27 mouse cellular contexts compared by ENCODE assay signal in genomic region chr12:109712386-109712785, GRCm38 (mm10).
DNase-seq lines count a peak whose midpoint lies in the region; ATAC-seq and TF ChIP-seq lines count a peak whose summit lies in the region.
"Had no signal": no experiment of that assay in that cellular context is flagged by ENCODE, and none has a peak within 500 bp of the region (broad histone marks: within the 10 kb centered on the region; RNA-seq: fewer than 3 reads in every experiment).

No protein-coding gene starts in this region.

- H3K9ac ChIP-seq in midbrain, postnatal 0 days (replicated peaks; ENCODE audit: low read length, poor library complexity, severe bottlenecking) = no peak overlapping the region
- no peak overlapping the region for H3K9ac ChIP-seq in midbrain, embryonic 13.5 days (replicated peaks)
- H3K9ac ChIP-seq: hindbrain, embryonic 14.5 days; kidney, embryonic 15.5 days; limb, embryonic 13.5 days; lung, embryonic 15.5 days; neural tube, embryonic 13.5 days; stomach, embryonic 15.5 days had no signal

- H3K4me1 ChIP-seq in midbrain, postnatal 0 days (ENCODE audit: insufficient read depth, low read length) = no peaks in the 10 kb centered on the region
- no peaks in the 10 kb centered on the region for H3K4me1 ChIP-seq in midbrain, embryonic 13.5 days (replicated peaks)
- H3K4me1 ChIP-seq: kidney, embryonic 15.5 days; limb, embryonic 13.5 days; lung, embryonic 15.5 days; midbrain, embryonic 10.5 days; neural tube, embryonic 13.5 days; stomach, embryonic 15.5 days had no signal

- peaks cover 19% of the 10 kb centered on the region; the same call in 1 of the 2 replicates for H3K36me3 ChIP-seq in midbrain, postnatal 0 days (ENCODE audit: insufficient read depth, low read length)
- peaks cover 57% of the 10 kb centered on the region for H3K36me3 ChIP-seq in midbrain, embryonic 13.5 days
- H3K36me3 ChIP-seq: G1E had no signal

- intact Hi-C loops in gastrocnemius, postnatal 14 days (cut with DNase I; ENCODE audit: low total_unique reads) = no loop called here

- TF ChIP-seq CTCF in midbrain, postnatal 0 days (IDR thresholded peaks at IDR 0.05) = no peak

- 91% methylated on average over 16 of the region's 16 CpGs for WGBS in midbrain, postnatal 0 days
- 96% methylated on average over 16 of the region's 16 CpGs for WGBS in midbrain, embryonic 13.5 days

- ATAC-seq in cerebellum, adult (ENCODE audit: insufficient number of reproducible peaks, low FRiP score, low TSS enrichment) = no peak
- ATAC-seq in midbrain, postnatal 0 days (ENCODE audit: low FRiP score) = no peak
- ATAC-seq in midbrain, embryonic 13.5 days = no peak
- no peak for ATAC-seq in frontal cortex, adult (ENCODE audit: low TSS enrichment)
- ATAC-seq: forebrain, embryonic 14.5 days; inflammation-experienced regulatory T-cells, adult 6 months had no signal

- H3K4me3 ChIP-seq in midbrain, postnatal 0 days (ENCODE audit: low read depth, low read length) = no peak overlapping the region
- no peak overlapping the region for H3K4me3 ChIP-seq in midbrain, embryonic 13.5 days (replicated peaks)
- H3K4me3 ChIP-seq: erythroblast, embryonic 14.5 days; gastrocnemius, adult 2 months; kidney, embryonic 15.5 days; left cerebral cortex, adult 2 months; limb, embryonic 13.5 days; lung, embryonic 15.5 days; midbrain, embryonic 10.5 days; neural tube, embryonic 13.5 days; stomach, embryonic 15.5 days had no signal

- no peaks in the 10 kb centered on the region for H3K27me3 ChIP-seq in midbrain, postnatal 0 days (ENCODE audit: insufficient read depth, low read length)
- H3K27me3 ChIP-seq in midbrain, embryonic 13.5 days = no peaks in the 10 kb centered on the region
- H3K27me3 ChIP-seq: kidney, embryonic 15.5 days; limb, embryonic 13.5 days; lung, embryonic 15.5 days; neural tube, embryonic 13.5 days; stomach, embryonic 15.5 days had no signal

- DNase-seq in cerebellum, adult 18-20 months = peak; percentile 17 to 24
- DNase-seq in gastrocnemius, postnatal 10 days = peak; percentile 3
- DNase-seq in gastrocnemius, postnatal 14 days = no peak
- peak; percentile 68 for DNase-seq in midbrain, postnatal 0 days (ENCODE audit: low spot score)
- DNase-seq in cerebellum, postnatal 4 days (ENCODE audit: low spot score in 2 of 2) = peak; percentile 18 to 56
- DNase-seq: adrenal gland, adult 8-10 months; gastrocnemius, adult 2 months; heart, postnatal 4 days; kidney, adult 18-20 months; right cerebral cortex, postnatal 14 days had no signal

- H3K9me3 ChIP-seq in midbrain, postnatal 0 days (ENCODE audit: low read length) = no peaks in the 10 kb centered on the region
- no peaks in the 10 kb centered on the region for H3K9me3 ChIP-seq in midbrain, embryonic 13.5 days
- H3K9me3 ChIP-seq: kidney, embryonic 15.5 days; limb, embryonic 13.5 days; lung, embryonic 15.5 days; midbrain, embryonic 10.5 days; neural tube, embryonic 13.5 days; stomach, embryonic 15.5 days had no signal

- no peak overlapping the region for H3K4me2 ChIP-seq in midbrain, postnatal 0 days (ENCODE audit: low read depth, low read length, poor library complexity, severe bottlenecking)
- H3K4me2 ChIP-seq in midbrain, embryonic 13.5 days (replicated peaks) = no peak overlapping the region
- H3K4me2 ChIP-seq: heart, embryonic 11.5 days; hindbrain, embryonic 14.5 days; kidney, embryonic 15.5 days; limb, embryonic 13.5 days; liver, embryonic 11.5 days; lung, embryonic 15.5 days; neural tube, embryonic 13.5 days; stomach, embryonic 15.5 days had no signal

- H3K27ac ChIP-seq in midbrain, postnatal 0 days (ENCODE audit: low read depth, low read length) = no peak overlapping the region
- H3K27ac ChIP-seq in midbrain, embryonic 13.5 days = no peak overlapping the region
- H3K27ac ChIP-seq: gastrocnemius, adult 2 months; hindbrain, embryonic 14.5 days; kidney, embryonic 15.5 days; left cerebral cortex, adult 2 months; limb, embryonic 13.5 days; lung, embryonic 15.5 days; midbrain, embryonic 10.5 days; neural tube, embryonic 13.5 days; stomach, embryonic 15.5 days had no signal
